Mouse (Mus musculus): ENCODE measurements at regions not wholly inside any gene's neighbourhood (a gene's known extent, or its start where the extent isn't known, plus 50 kb on each side); places are given as distances from the start of the nearest gene placed in this dataset.
A peak's percentile ranks its signal among the peaks of the same experiment; 100 is the strongest.

GRCm38 (mm10) chr12:77789427-77789826 lies 404.6 kb upstream of the Gm6657 start:
- H3K36me3 ChIP-seq = no peaks in the 10 kb centered on the region
- no peak overlapping the region for H3K9ac ChIP-seq
- 0 out of 2 replicates have a peak overlapping the region, but pooled peaks have one; percentile 12 for H3K4me3 ChIP-seq
- 0 out of 2 replicates have a peak, but pooled peaks cover 12% of the 10 kb centered on the region for H3K27me3 ChIP-seq
- WGBS = 1% methylated on average over 8 of the region's 8 CpGs
- peak overlapping the region; percentile 41 for H3K4me2 ChIP-seq (replicated peaks)
- peak; percentile 82; the same call in 1 of the 2 replicates for ATAC-seq (ENCODE audit: insufficient number of reproducible peaks, insufficient read depth, low FRiP score, low TSS enrichment)
- peaks cover 8% of the 10 kb centered on the region; the same call in 1 of the 2 replicates for H3K4me1 ChIP-seq
- H3K9me3 ChIP-seq = no peaks in the 10 kb centered on the region
- H3K27ac ChIP-seq = no peak overlapping the region

GRCm38 (mm10) chr12:77789871-77790270 lies 404.2 kb upstream of the Gm6657 start:
- Histone ChIP-seq H3K4me2 (replicated peaks) (peak overlapping the region; percentile 41), H3K9ac (no peak overlapping the region), H3K36me3 (no peaks in the 10 kb centered on the region), H3K9me3 (no peaks in the 10 kb centered on the region), H3K27ac (no peak overlapping the region), H3K4me1 (peaks cover 8% of the 10 kb centered on the region; the same call in 1 of the 2 replicates), H3K27me3 (0 out of 2 replicates have a peak, but pooled peaks cover 12% of the 10 kb centered on the region), H3K4me3 (0 out of 2 replicates have a peak overlapping the region, but pooled peaks have one; percentile 12)
- 13% methylated on average over 14 of the region's 14 CpGs for WGBS
- no peak for ATAC-seq (ENCODE audit: insufficient number of reproducible peaks, insufficient read depth, low FRiP score, low TSS enrichment)

GRCm38 (mm10) chr12:77790891-77791672 lies 403.0 kb upstream of the Gm6657 start:
- no peaks in the 10 kb centered on the region for H3K36me3 ChIP-seq
- H3K4me3 ChIP-seq = no peak overlapping the region
- H3K4me1 ChIP-seq = peaks cover 8% of the 10 kb centered on the region; the same call in 1 of the 2 replicates
- H3K27me3 ChIP-seq = 0 out of 2 replicates have a peak, but pooled peaks cover 12% of the 10 kb centered on the region
- H3K4me2 ChIP-seq (replicated peaks) = no peak overlapping the region
- no peak overlapping the region for H3K27ac ChIP-seq
- no peak for ATAC-seq (ENCODE audit: insufficient number of reproducible peaks, insufficient read depth, low FRiP score, low TSS enrichment)
- no peaks in the 10 kb centered on the region for H3K9me3 ChIP-seq
- H3K9ac ChIP-seq = no peak overlapping the region
- WGBS = 87% methylated on average over 13 of the region's 13 CpGs

- H3K9me3 ChIP-seq = no peaks in the 10 kb centered on the region
- H3K27ac ChIP-seq = no peak overlapping the region
- no peaks in the 10 kb centered on the region for H3K4me1 ChIP-seq
- no peaks in the 10 kb centered on the region for H3K27me3 ChIP-seq
- ATAC-seq (ENCODE audit: insufficient number of reproducible peaks, insufficient read depth, low FRiP score, low TSS enrichment) = no peak
- no peak overlapping the region for H3K9ac ChIP-seq
- no peaks in the 10 kb centered on the region for H3K36me3 ChIP-seq
- no peak overlapping the region for H3K4me2 ChIP-seq (replicated peaks)
- 85% methylated on average over 4 of the region's 4 CpGs for WGBS
- no peak overlapping the region for H3K4me3 ChIP-seq
Observed at GRCm38 (mm10) chr12:77798516-77798915, 395.5 kb upstream of the Gm6657 start.

GRCm38 (mm10) chr12:77799134-77799770 lies 394.8 kb upstream of the Gm6657 start:
- H3K27ac ChIP-seq = no peak overlapping the region
- no peaks in the 10 kb centered on the region for H3K9me3 ChIP-seq
- ATAC-seq (ENCODE audit: insufficient number of reproducible peaks, insufficient read depth, low FRiP score, low TSS enrichment) = no peak
- H3K4me1 ChIP-seq = no peaks in the 10 kb centered on the region
- H3K9ac ChIP-seq = no peak overlapping the region
- no peaks in the 10 kb centered on the region for H3K27me3 ChIP-seq
- WGBS = 59% methylated on average over 12 of the region's 12 CpGs
- H3K4me2 ChIP-seq (replicated peaks) = no peak overlapping the region
- no peak overlapping the region for H3K4me3 ChIP-seq
- no peaks in the 10 kb centered on the region for H3K36me3 ChIP-seq

DNA sequence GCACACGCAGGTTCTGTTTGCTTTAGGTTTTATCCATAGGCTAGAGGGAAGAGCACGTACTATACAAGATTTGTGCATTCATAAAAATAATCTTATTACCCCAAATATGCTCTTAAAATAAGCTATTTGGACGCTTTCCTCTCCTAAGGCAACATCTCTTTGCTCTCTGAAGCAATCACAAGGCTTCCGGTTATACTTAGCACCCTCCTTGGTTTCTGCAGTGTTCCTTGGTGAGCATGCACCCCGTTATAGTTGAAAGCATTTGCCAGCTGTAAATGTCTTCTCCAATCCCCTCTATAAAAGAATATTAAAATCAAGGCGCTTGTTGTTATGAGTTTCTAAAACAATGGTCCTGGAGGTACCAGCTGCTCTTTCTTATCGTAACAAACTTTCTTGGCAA lies 386.4 kb upstream of the Gm6657 start:
- no peak overlapping the region for H3K27ac ChIP-seq
- no peaks in the 10 kb centered on the region for H3K36me3 ChIP-seq
- H3K4me1 ChIP-seq = no peaks in the 10 kb centered on the region
- H3K9me3 ChIP-seq = no peaks in the 10 kb centered on the region
- H3K27me3 ChIP-seq = no peaks in the 10 kb centered on the region
- 87% methylated on average over 7 of the region's 7 CpGs for WGBS
- no peak overlapping the region for H3K9ac ChIP-seq
- no peak overlapping the region for H3K4me3 ChIP-seq
- H3K4me2 ChIP-seq (replicated peaks) = no peak overlapping the region
- ATAC-seq (ENCODE audit: insufficient number of reproducible peaks, insufficient read depth, low FRiP score, low TSS enrichment) = no peak

GRCm38 (mm10) chr12:77811276-77811675 lies 382.8 kb upstream of the Gm6657 start:
- Histone ChIP-seq H3K9me3 (no peaks in the 10 kb centered on the region), H3K4me2 (replicated peaks) (no peak overlapping the region), H3K4me3 (no peak overlapping the region), H3K27me3 (no peaks in the 10 kb centered on the region), H3K27ac (no peak overlapping the region), H3K4me1 (no peaks in the 10 kb centered on the region), H3K9ac (no peak overlapping the region), H3K36me3 (no peaks in the 10 kb centered on the region)
- 54% methylated on average over 2 of the region's 2 CpGs for WGBS
- ATAC-seq (ENCODE audit: insufficient number of reproducible peaks, insufficient read depth, low FRiP score, low TSS enrichment) = no peak

DNA sequence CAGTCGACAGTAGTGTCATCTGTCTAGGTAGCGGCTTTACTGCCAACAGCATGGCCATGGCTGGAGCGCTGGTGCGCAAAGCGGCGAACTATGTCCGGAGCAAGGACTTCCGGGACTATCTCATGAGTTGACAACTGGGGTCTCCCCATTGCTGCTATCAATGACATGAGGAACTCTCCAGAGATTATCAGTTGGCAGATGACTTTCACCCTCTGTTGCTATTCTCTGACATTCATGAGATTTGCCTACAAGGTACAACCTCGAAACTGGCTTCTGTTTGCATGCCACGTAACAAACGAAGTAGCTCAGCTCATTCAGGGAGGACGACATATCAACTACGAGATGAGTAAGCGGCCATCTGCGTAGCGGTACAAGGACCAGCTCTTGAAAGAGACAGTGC lies 374.6 kb upstream of the Gm6657 start:
- H3K4me2 ChIP-seq (replicated peaks) = no peak overlapping the region
- ATAC-seq (ENCODE audit: insufficient number of reproducible peaks, insufficient read depth, low FRiP score, low TSS enrichment) = no peak
- H3K27me3 ChIP-seq = no peaks in the 10 kb centered on the region
- H3K4me3 ChIP-seq = no peak overlapping the region
- H3K9ac ChIP-seq = no peak overlapping the region
- no peaks in the 10 kb centered on the region for H3K9me3 ChIP-seq
- no peaks in the 10 kb centered on the region for H3K4me1 ChIP-seq
- WGBS = 94% methylated on average over 16 of the region's 16 CpGs
- no peak overlapping the region for H3K27ac ChIP-seq
- no peaks in the 10 kb centered on the region for H3K36me3 ChIP-seq

DNA sequence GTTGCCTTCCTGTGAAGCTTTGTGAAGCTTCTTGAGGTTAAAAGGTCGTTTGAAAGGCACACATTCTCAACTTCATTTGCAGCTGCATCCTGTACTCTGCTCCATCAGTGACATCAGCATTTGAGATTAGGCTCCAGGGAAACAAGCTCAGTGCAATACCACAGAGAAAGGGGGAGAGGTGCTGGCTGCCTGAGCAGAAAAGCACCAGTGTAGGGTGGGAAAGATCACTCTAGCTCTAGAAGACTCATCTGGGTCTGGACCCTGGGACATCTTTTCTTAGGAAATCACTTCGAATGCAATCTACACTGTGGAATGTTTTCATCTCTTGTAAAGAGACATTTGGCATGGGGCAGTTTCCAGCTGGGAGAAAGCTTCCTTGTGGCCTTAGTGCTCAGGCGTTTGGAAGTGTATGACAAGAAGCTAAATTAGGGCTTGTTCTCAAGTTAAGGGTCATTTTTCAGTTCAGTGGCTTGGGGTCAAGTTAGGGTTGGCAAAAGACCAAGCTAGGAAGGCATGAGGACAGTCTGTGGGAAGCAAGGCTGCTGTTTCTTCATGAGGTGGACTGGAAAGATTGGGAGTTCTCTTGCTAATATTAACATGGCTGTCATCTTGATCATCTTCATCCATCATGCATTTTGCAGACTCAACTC lies 370.5 kb upstream of the Gm6657 start:
- Histone ChIP-seq H3K27ac (no peak overlapping the region), H3K27me3 (no peaks in the 10 kb centered on the region), H3K4me3 (no peak overlapping the region), H3K4me1 (no peaks in the 10 kb centered on the region), H3K4me2 (replicated peaks) (no peak overlapping the region), H3K36me3 (no peaks in the 10 kb centered on the region), H3K9ac (no peak overlapping the region), H3K9me3 (no peaks in the 10 kb centered on the region)
- WGBS = 39% methylated on average over 3 of the region's 3 CpGs
- ATAC-seq (ENCODE audit: insufficient number of reproducible peaks, insufficient read depth, low FRiP score, low TSS enrichment) = no peak

DNA sequence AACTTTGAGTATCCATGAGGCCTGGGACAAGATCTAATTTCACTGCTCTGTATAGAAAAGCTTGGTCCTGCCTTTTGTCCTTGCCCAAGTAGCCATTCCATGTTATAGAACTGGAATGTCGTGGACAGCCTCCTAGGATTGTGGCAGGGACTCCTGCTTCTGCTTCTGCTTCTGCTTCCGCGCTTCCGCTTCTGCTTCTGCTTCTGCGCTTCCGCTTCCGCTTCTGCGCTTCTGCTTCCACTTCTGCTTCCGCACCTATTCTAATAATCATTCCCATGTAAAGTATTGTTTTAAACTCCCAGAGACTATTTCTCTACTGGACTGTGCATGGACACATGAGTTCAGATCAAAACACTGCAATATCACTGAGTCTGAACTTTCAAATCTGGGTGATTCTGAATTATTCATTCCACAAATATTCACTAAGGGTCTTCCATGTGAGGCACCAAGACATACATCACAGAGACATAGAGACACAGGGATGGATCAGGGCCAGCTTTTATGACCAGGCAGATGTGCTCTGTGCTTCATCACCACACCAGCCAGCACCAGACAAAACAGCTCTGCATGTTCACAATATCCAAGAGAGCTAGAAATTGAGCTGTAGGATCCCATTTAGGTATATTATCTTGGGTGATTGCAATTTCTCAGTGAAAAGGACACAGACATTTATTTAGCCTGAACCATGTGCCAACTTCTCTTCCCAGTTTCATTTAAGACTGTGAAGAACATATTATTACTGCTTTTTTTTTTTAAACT lies 360.5 kb upstream of the Gm6657 start:
- Histone ChIP-seq H3K9me3 (no peaks in the 10 kb centered on the region), H3K4me3 (no peak overlapping the region), H3K36me3 (no peaks in the 10 kb centered on the region), H3K4me2 (replicated peaks) (no peak overlapping the region), H3K27me3 (no peaks in the 10 kb centered on the region), H3K9ac (no peak overlapping the region), H3K27ac (no peak overlapping the region), H3K4me1 (no peaks in the 10 kb centered on the region)
- no peak for ATAC-seq (ENCODE audit: insufficient number of reproducible peaks, insufficient read depth, low FRiP score, low TSS enrichment)
- 93% methylated on average over 9 of the region's 9 CpGs for WGBS

GRCm38 (mm10) chr12:77834891-77835290 lies 359.2 kb upstream of the Gm6657 start:
- no peak overlapping the region for H3K4me3 ChIP-seq
- 97% methylated on average over 1 of the region's 1 CpGs for WGBS
- no peaks in the 10 kb centered on the region for H3K9me3 ChIP-seq
- ATAC-seq (ENCODE audit: insufficient number of reproducible peaks, insufficient read depth, low FRiP score, low TSS enrichment) = no peak
- no peak overlapping the region for H3K4me2 ChIP-seq (replicated peaks)
- H3K36me3 ChIP-seq = no peaks in the 10 kb centered on the region
- H3K9ac ChIP-seq = no peak overlapping the region
- H3K27me3 ChIP-seq = no peaks in the 10 kb centered on the region
- no peaks in the 10 kb centered on the region for H3K4me1 ChIP-seq
- no peak overlapping the region for H3K27ac ChIP-seq
